Mouse (Mus musculus) myocyte (in vitro differentiated cells): ENCODE measurements around the gene Ndufa5. TPM values are rescaled to one million over a fixed set of nuclear protein-coding genes. Genes with fewer than 3 reads are reported as not detected.

ENCODE experiments used
- H3K27me3 ChIP-seq: one replicate; pipeline ENCODE4 v1.6.1; 2011; ENCODE audit not compliant: control insufficient read depth, insufficient read depth, insufficient read length
- H3K36me3 ChIP-seq: one replicate; pipeline ENCODE4 v1.6.1; 2011; ENCODE audit not compliant: control insufficient read depth, insufficient read depth
- H3K4me2 ChIP-seq: one replicate; pipeline ENCODE4 v1.6.1; 2011; ENCODE audit warnings: low read depth, control low read depth
- H3K4me3 ChIP-seq: one replicate; pipeline ENCODE4 v1.5.1; 2011; ENCODE audit warnings: mild to moderate bottlenecking, control low read depth, moderate library complexity
- H3K79me2 ChIP-seq: one replicate; pipeline ENCODE4 v1.6.1; 2011; ENCODE audit not compliant: control insufficient read depth, insufficient read depth
- H3ac ChIP-seq: one replicate; pipeline ENCODE4 v1.6.1; 2011; ENCODE audit not compliant: control insufficient read depth, insufficient read length
- CEBPB ChIP-seq: IDR thresholded peaks from 2 replicates; pipeline ENCODE4 v1.6.1; 2011; ENCODE audit warnings: mild to moderate bottlenecking, moderate library complexity; ENCODE audit not compliant: poor library complexity, insufficient read depth, severe bottlenecking
- E2F4 ChIP-seq: IDR thresholded peaks from one replicate; pipeline ENCODE4 v1.6.1; 2011; ENCODE audit warnings: mild to moderate bottlenecking, control low read depth, moderate library complexity; ENCODE audit not compliant: insufficient read depth
- MAX ChIP-seq: IDR thresholded peaks from one replicate; pipeline ENCODE4 v1.6.1; 2011; ENCODE audit warnings: low read depth, mild to moderate bottlenecking, control low read depth
- MYOD1 ChIP-seq, 3 experiments: IDR thresholded peaks; one replicate each; pipeline ENCODE4 v1.6.1; 2011; ENCODE audit warnings: control low read depth in 2 of 3, low read depth in 2 of 3, mild to moderate bottlenecking in 2 of 3, moderate library complexity in 1 of 3; ENCODE audit not compliant: insufficient read length in 2 of 3, control insufficient read depth in 1 of 3
- MYOG ChIP-seq, 3 experiments: IDR thresholded peaks; one replicate each; pipeline ENCODE4 v1.6.1; 2011; ENCODE audit warnings: control low read depth in 2 of 3, low read depth in 2 of 3, mild to moderate bottlenecking in 2 of 3; ENCODE audit not compliant: insufficient read length in 2 of 3, control insufficient read depth in 1 of 3, insufficient read depth in 1 of 3
- POLR2A ChIP-seq: IDR thresholded peaks from one replicate; pipeline ENCODE4 v1.6.1; 2011; ENCODE audit warnings: low read depth, mild to moderate bottlenecking, control low read depth, moderate library complexity; ENCODE audit not compliant: insufficient read length
- POLR2AphosphoS2 ChIP-seq: IDR thresholded peaks from one replicate; pipeline ENCODE4 v1.6.1; 2011; ENCODE audit warnings: low read depth, control low read depth; ENCODE audit not compliant: insufficient read length
- REST ChIP-seq: IDR thresholded peaks from one replicate; pipeline ENCODE4 v1.6.1; 2011; ENCODE audit warnings: mild to moderate bottlenecking, control low read depth, moderate library complexity; ENCODE audit not compliant: insufficient read depth, insufficient read length
- SRF ChIP-seq: IDR thresholded peaks from one replicate; pipeline ENCODE4 v1.6.1; 2011; ENCODE audit warnings: low read depth; ENCODE audit not compliant: control insufficient read depth, insufficient read length
- TCF12 ChIP-seq: IDR thresholded peaks from one replicate; pipeline ENCODE4 v1.6.1; 2011; ENCODE audit warnings: mild to moderate bottlenecking, control low read depth; ENCODE audit not compliant: poor library complexity, insufficient read depth, severe bottlenecking
- TCF3 ChIP-seq: IDR thresholded peaks from one replicate; pipeline ENCODE4 v1.6.1; 2011; ENCODE audit warnings: low read depth, control low read depth; ENCODE audit not compliant: insufficient read length
- USF1 ChIP-seq: IDR thresholded peaks from one replicate; pipeline ENCODE4 v1.6.1; 2011; ENCODE audit warnings: low read depth, mild to moderate bottlenecking, control low read depth, moderate library complexity
- polyA plus RNA-seq: library from polyadenylated mRNA; unstranded; fragments of >200 nt; fragmentation: generic; extraction: Trizol; gene quantifications from one replicate; pipeline ENCODE4 v1.2.1, GENCODE M21; 2012; ENCODE audit warnings: missing spikeins

Ndufa5 gene
- 234 TPM for polyA plus RNA-seq

GRCm38 (mm10) chr6:24527155-24528063, at the start of gene Ndufa5:
Gene Ndufa5 (minus strand): TSS chr6:24528013.
- Histone ChIP-seq H3K4me3 (peak within 1 kb of the TSS; percentile 87), H3K36me3 (no peaks in the 10 kb centered on the region), H3K79me2 (peaks cover 17% of the 10 kb centered on the region), H3K4me2 (peak within 1 kb of the TSS; percentile 90), H3ac (peak within 1 kb of the TSS; percentile 17), H3K27me3 (no peaks in the 10 kb centered on the region)
- TF ChIP-seq MYOD1 (IDR thresholded peaks at IDR 0.05; ENCODE audit: control insufficient read depth in 1 of 3, insufficient read length in 2 of 3, low read depth in 2 of 3) (no peak), MYOG (IDR thresholded peaks at IDR 0.05; ENCODE audit: control insufficient read depth in 1 of 3, insufficient read depth in 1 of 3, insufficient read length in 2 of 3, low read depth in 2 of 3) (peak in 1 of 3 experiments; percentile 42), E2F4 (peak; percentile 74), MAX (no peak), SRF (peak; percentile 85), POLR2AphosphoS2 (peak; percentile 90), POLR2A (peak; percentile 87)

- peak in 1 of 3 experiments; percentile 16 for TF ChIP-seq MYOG (IDR thresholded peaks at IDR 0.05; ENCODE audit: control insufficient read depth in 1 of 3, insufficient read depth in 1 of 3, insufficient read length in 2 of 3, low read depth in 2 of 3)
- TF ChIP-seq CEBPB: no peak
- Histone ChIP-seq H3K4me3 (no peak overlapping the region), H3K4me2 (no peak overlapping the region), H3K27me3 (no peaks in the 10 kb centered on the region), H3K36me3 (no peaks in the 10 kb centered on the region), H3ac (no peak overlapping the region), H3K79me2 (no peaks in the 10 kb centered on the region)
Observed at GRCm38 (mm10) chr6:24573319-24573718, 45.5 kb upstream of the Ndufa5 start.

GRCm38 (mm10) chr6:24572431-24572830, 44.6 kb upstream of the Ndufa5 start:
- Histone ChIP-seq H3ac (no peak overlapping the region), H3K27me3 (no peaks in the 10 kb centered on the region), H3K36me3 (no peaks in the 10 kb centered on the region), H3K79me2 (no peaks in the 10 kb centered on the region), H3K4me2 (no peak overlapping the region), H3K4me3 (no peak overlapping the region)
- no peak for TF ChIP-seq POLR2A
- TF ChIP-seq CEBPB: no peak
- no peak for TF ChIP-seq MYOG (IDR thresholded peaks at IDR 0.05; ENCODE audit: control insufficient read depth in 1 of 3, insufficient read depth in 1 of 3, insufficient read length in 2 of 3, low read depth in 2 of 3)
- no peak for TF ChIP-seq SRF
- TF ChIP-seq E2F4: no peak
- no peak for TF ChIP-seq TCF12
- TF ChIP-seq TCF3: no peak
- TF ChIP-seq MAX: no peak
- no peak for TF ChIP-seq POLR2AphosphoS2
- TF ChIP-seq USF1: no peak
- no peak for TF ChIP-seq REST
- no peak for TF ChIP-seq MYOD1 (IDR thresholded peaks at IDR 0.05; ENCODE audit: control insufficient read depth in 1 of 3, insufficient read length in 2 of 3, low read depth in 2 of 3)

GRCm38 (mm10) chr6:24571126-24571525, 43.3 kb upstream of the Ndufa5 start:
- Histone ChIP-seq H3K27me3 (no peaks in the 10 kb centered on the region), H3ac (no peak overlapping the region), H3K36me3 (no peaks in the 10 kb centered on the region), H3K4me2 (no peak overlapping the region), H3K79me2 (no peaks in the 10 kb centered on the region), H3K4me3 (no peak overlapping the region)
- no peak for TF ChIP-seq SRF
- no peak for TF ChIP-seq MYOG (IDR thresholded peaks at IDR 0.05; ENCODE audit: control insufficient read depth in 1 of 3, insufficient read depth in 1 of 3, insufficient read length in 2 of 3, low read depth in 2 of 3)
- no peak for TF ChIP-seq TCF12
- no peak for TF ChIP-seq MAX
- TF ChIP-seq TCF3: no peak
- no peak for TF ChIP-seq REST
- no peak for TF ChIP-seq USF1
- no peak for TF ChIP-seq E2F4
- no peak for TF ChIP-seq CEBPB
- no peak for TF ChIP-seq MYOD1 (IDR thresholded peaks at IDR 0.05; ENCODE audit: control insufficient read depth in 1 of 3, insufficient read length in 2 of 3, low read depth in 2 of 3)
- no peak for TF ChIP-seq POLR2A
- TF ChIP-seq POLR2AphosphoS2: no peak
